Comparison of ENCODE assay signal across 14 mouse cellular contexts in genomic region chr3:41544451-41544850, GRCm38 (mm10). TPM values are rescaled to one million over a fixed set of nuclear protein-coding genes. Genes with fewer than 3 reads are reported as not detected.
A peak's percentile ranks its signal among the peaks of the same experiment; 100 is the strongest.
DNase-seq lines count a peak whose midpoint lies in the region; ATAC-seq lines count a peak whose summit lies in the region.
"Had no signal": no experiment of that assay in that cellular context is flagged by ENCODE, and none has a peak within 500 bp of the region (broad histone marks: within the 10 kb centered on the region; RNA-seq: fewer than 3 reads in every experiment).

No protein-coding gene starts in this region.

- H3K4me2 ChIP-seq in forebrain, embryonic 14.5 days (ENCODE audit: low read length): no peak overlapping the region
- H3K4me2 ChIP-seq: limb, embryonic 13.5 days; lung, embryonic 15.5 days; midbrain, embryonic 11.5 days had no signal

- no peaks in the 10 kb centered on the region for H3K9me3 ChIP-seq in forebrain, embryonic 14.5 days (replicated peaks; ENCODE audit: control insufficient read depth, low read length)
- H3K9me3 ChIP-seq in forebrain, embryonic 10.5 days: no peaks in the 10 kb centered on the region
- H3K9me3 ChIP-seq: limb, embryonic 13.5 days; lung, embryonic 15.5 days had no signal

- H3K27me3 ChIP-seq in forebrain, embryonic 14.5 days (replicated peaks; ENCODE audit: control insufficient read depth, insufficient read depth, low read length): no peaks in the 10 kb centered on the region
- H3K27me3 ChIP-seq in forebrain, embryonic 10.5 days (ENCODE audit: poor library complexity, severe bottlenecking): no peaks in the 10 kb centered on the region
- H3K27me3 ChIP-seq: limb, embryonic 13.5 days; lung, embryonic 15.5 days had no signal

- H3K4me3 ChIP-seq in forebrain, embryonic 14.5 days (ENCODE audit: low read depth, low read length): no peak overlapping the region
- no peak overlapping the region for H3K4me3 ChIP-seq in forebrain, embryonic 10.5 days
- H3K4me3 ChIP-seq: heart, adult 2 months; layer of hippocampus, adult 2 months; limb, embryonic 13.5 days; lung, embryonic 15.5 days had no signal

- no peak for ATAC-seq in forebrain, embryonic 14.5 days
- no peak for ATAC-seq in monocyte, adult 5-6 weeks (replicated peaks; ENCODE audit: insufficient number of reproducible peaks, low FRiP score, low TSS enrichment, poor library complexity, severe bottlenecking)

- H3K36me3 ChIP-seq in forebrain, embryonic 14.5 days (ENCODE audit: control insufficient read depth, insufficient read depth, low read length): no peaks in the 10 kb centered on the region
- no peaks in the 10 kb centered on the region for H3K36me3 ChIP-seq in forebrain, embryonic 10.5 days (replicated peaks)
- H3K36me3 ChIP-seq: limb, embryonic 13.5 days; lung, embryonic 15.5 days had no signal

- peak; percentile 42 for DNase-seq in forebrain, embryonic 14.5 days (ENCODE audit: low spot score)
- DNase-seq in forebrain, embryonic 10.5 days (ENCODE audit: extremely low spot score, low spot score): no peak
- peak; percentile 8 for DNase-seq in layer of hippocampus, adult 11-12 months (ENCODE audit: low spot score)
- DNase-seq in layer of hippocampus, adult 9-10 months (ENCODE audit: low spot score): no peak
- peak; percentile 51 to 55 for DNase-seq in right cerebral cortex, postnatal 10 days (ENCODE audit: low spot score in 2 of 2)
- DNase-seq in right cerebral cortex, adult 18-20 months: no peak
- DNase-seq in testis, postnatal 10 days (ENCODE audit: low spot score): peak; percentile 84
- DNase-seq: heart, adult 2 months; thymus, postnatal 36 days had no signal

- H3K9ac ChIP-seq in forebrain, embryonic 14.5 days (ENCODE audit: low read length): no peak overlapping the region
- H3K9ac ChIP-seq: limb, embryonic 13.5 days; lung, embryonic 15.5 days had no signal

- H3K27ac ChIP-seq in forebrain, embryonic 14.5 days (ENCODE audit: low read depth, low read length): no peak overlapping the region
- H3K27ac ChIP-seq in forebrain, embryonic 10.5 days: no peak overlapping the region
- H3K27ac ChIP-seq: heart, adult 2 months; layer of hippocampus, adult 2 months; limb, embryonic 13.5 days; lung, embryonic 15.5 days had no signal

- WGBS in forebrain, embryonic 14.5 days: 28% methylated on average over 7 of the region's 7 CpGs
- WGBS in forebrain, embryonic 10.5 days: 75% methylated on average over 7 of the region's 7 CpGs

- 0 out of 2 replicates have a peak, but pooled peaks cover 4% of the 10 kb centered on the region for H3K4me1 ChIP-seq in forebrain, embryonic 14.5 days (ENCODE audit: control insufficient read depth, insufficient read depth, low read length)
- no peaks in the 10 kb centered on the region for H3K4me1 ChIP-seq in forebrain, embryonic 10.5 days

RNA-seq across cellular contexts. Expression of gene Jade1, which starts 11.1 kb away (rescaled TPM):
- 11.9 and 14.5 TPM in 2 replicates for polyA plus RNA-seq in forebrain, embryonic 14.5 days (2014; fragmentation: Nextera tagmentation; extraction: Ambion mirVana)
- 19.6 and 21.2 TPM in 2 replicates for polyA plus RNA-seq in forebrain, embryonic 10.5 days (2016; fragmentation: Nextera tagmentation; extraction: Ambion mirVana)
- total RNA-seq in monocyte, adult 5-6 weeks (2017): 16.5 to 22.5 TPM (median 18.4 TPM) in 3 replicates

Comparison
In these comparisons a context has a peak if more than half of its experiments do, and no peak if none do; other contexts are left out.
1. DNase-seq: peak in forebrain, embryonic 14.5 days (single experiment), layer of hippocampus, adult 11-12 months (single experiment), right cerebral cortex, postnatal 10 days (2 of 2) and testis, postnatal 10 days (single experiment); none in forebrain, embryonic 10.5 days (single experiment), layer of hippocampus, adult 9-10 months (single experiment) and right cerebral cortex, adult 18-20 months (single experiment).